Mouse (Mus musculus) megakaryocyte, adult 5-6 weeks (primary cell): Measurements from ENCODE around the gene Lrrk1. TPM values are rescaled to one million over a fixed set of nuclear protein-coding genes. Genes with fewer than 3 reads are reported as not detected.
A peak's percentile ranks its signal among the peaks of the same experiment; 100 is the strongest.

Experiments
- ATAC-seq: 2 replicates; pipeline ENCODE4 v1.8.0; 2016; ENCODE audit warnings: mild to moderate bottlenecking, inconsistent platforms; ENCODE audit not compliant: poor library complexity, severe bottlenecking
- total RNA-seq, 2 experiments: library from RNA; stranded (forward) in 1 of 2; stranded (reverse) in 1 of 2; fragments of 153-499, 151-499 nt in 1 of 2; fragments of 221-1000, 200-1000 nt in 1 of 2; gene quantifications; 2 replicates each; pipeline versions ENCODE4 v1.2.3 to v1.2.4; 2015 to 2017

Lrrk1 gene
- total RNA-seq, 2 experiments from 2014 or later, result 20.6 to 27.9 TPM

DNA sequence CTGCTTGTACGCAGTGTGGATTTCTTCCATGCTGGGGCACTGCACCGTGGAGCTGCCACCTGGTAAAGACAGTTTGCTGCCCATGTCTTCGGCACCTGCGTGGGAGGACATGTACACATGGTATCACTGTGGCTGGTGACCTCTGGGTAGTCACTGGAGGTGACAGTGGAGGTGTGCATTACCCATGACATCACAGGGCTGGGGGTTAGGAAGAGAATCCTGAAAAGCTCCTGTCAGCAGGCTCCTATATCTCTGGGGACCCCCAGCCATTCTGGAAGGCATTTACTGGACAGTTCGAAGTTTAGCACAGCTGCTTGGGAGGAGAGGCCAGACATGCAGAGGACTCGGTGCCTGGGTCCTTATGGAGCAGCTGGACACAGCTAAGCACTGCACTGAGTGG, 45.3 kb downstream of the Lrrk1 start:
- ATAC-seq, result no peak

GRCm38 (mm10) chr7:66342323-66342722, 45.8 kb downstream of the Lrrk1 start:
- peak; percentile 68 for ATAC-seq

DNA sequence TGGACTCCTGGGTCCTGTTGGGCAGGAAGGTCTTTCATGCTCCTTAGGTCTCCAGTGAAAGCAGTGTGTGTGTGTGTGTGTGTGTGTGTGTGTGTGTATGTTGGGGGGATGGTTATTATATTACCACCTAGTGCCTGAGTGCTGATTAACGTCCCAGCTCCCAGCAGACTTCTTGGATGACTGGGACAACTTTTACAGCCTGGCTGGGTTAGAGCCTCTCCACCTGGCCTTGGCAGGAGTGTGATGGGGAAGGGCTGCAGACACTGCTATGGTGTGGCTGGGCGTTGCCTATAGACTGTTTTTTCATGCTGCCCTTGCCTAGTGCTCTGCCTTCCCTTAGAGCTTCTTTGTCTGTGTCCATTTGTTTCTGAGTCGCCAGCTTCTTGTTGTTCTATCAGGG, 48.1 kb downstream of the Lrrk1 start:
- no peak for ATAC-seq

DNA sequence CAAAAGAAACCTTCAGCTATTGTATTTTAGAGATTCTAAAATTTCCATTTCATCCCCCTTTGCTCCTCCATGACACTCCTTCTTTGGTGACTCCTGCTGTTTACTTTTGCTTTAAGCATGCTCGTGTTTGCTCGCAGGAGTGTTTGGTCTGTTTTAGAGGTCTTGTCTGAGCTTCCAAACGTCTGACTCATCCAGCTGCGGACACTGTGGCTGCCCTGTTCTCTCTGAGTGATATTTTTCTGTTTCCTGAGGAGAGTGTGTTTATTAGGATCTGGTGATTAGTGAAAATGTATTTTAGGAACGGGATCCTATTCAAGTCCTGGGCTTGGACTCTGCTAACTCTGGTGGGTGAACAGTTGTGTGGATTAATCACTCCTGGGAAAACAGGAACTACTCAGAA, 48.5 kb downstream of the Lrrk1 start:
- ATAC-seq, result no peak

GRCm38 (mm10) chr7:66336955-66337354, 51.2 kb downstream of the Lrrk1 start:
- no peak for ATAC-seq

- no peak for ATAC-seq
Observed at GRCm38 (mm10) chr7:66333906-66334500, 54.1 kb downstream of the Lrrk1 start.

DNA sequence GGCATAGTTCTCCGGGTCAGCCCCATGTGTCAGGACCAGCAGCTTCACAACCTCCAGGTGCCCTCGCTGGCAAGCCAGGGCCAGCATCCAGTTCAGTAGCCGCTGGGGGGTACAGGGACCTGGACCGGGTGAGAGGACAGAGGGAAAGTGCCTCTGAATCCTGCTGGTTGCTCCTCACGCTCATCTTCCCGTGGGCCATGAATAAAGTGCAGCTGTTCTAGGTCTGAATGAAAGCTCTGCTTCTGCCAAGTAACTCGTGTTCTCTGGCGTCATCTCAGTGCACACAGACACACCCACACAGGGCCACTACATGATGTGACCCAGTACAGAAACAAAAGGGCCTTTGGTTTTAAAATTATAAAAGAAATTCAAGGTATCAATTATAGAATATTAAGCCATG, 55.8 kb downstream of the Lrrk1 start:
- ATAC-seq, result no peak

DNA sequence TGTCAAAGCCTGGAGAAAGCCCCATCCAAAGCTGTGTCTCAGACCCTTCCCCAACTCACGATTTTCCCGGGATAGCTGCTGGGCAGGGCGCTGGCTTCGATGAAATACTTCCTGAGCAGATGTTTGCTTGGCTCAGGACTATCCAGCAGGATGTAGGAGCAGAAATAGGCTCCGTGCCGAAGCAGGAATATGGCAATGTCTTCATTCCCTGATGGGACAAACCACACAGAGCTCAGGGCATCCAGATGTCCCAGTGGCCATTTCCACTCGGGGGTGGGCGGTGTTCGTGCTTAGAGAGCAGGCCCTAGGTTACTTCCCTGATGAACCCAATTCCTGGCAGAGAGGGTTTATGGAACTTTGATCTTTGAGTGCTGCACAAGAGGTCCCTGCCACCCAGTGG, 57.5 kb downstream of the Lrrk1 start:
- ATAC-seq, result no peak

DNA sequence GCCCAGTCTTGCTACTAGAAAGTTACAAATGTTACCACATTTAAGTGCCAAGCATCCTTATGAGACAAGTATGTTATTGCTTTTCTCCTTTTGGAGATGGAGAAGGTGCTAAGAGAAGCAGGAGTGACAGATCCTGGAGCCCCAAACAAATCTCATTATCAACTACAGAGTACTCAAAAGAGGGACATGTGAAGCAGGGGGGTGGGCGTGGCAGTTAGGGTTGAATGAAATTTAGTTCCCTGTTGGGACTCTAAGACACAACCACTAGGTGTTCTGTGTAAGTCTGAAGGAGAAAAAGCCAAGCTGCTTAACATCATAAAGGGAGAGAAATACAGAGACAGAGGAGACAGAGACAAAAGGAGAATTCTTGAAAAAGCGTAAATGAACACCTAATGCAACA, 60.6 kb downstream of the Lrrk1 start:
- ATAC-seq, result no peak

- ATAC-seq, result no peak
Observed at GRCm38 (mm10) chr7:66325419-66326053, 62.6 kb downstream of the Lrrk1 start.

- peak; percentile 86 for ATAC-seq
Observed at GRCm38 (mm10) chr7:66323252-66324015, 64.7 kb downstream of the Lrrk1 start.

DNA sequence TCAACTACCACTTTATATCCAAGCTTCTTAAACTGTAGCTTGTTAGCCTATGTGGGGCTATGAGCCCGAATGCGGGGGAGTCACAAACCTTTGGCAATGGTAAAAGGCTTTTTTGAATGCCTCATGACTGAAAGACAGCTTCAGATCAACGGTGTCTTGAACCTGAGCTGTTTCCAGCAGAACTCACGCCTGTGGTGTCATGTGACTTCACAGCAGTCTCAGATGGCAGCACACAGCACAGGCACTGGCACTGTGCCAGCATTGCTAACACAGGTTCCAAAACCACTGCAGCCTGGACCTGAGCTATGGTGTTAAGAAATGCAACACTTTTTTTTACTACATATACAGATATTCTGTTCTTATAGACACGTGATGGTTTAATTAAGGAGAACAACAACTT, 67.2 kb downstream of the Lrrk1 start:
- ATAC-seq, result no peak

- no peak for ATAC-seq
Observed at GRCm38 (mm10) chr7:66318147-66318546, 70.0 kb downstream of the Lrrk1 start.

DNA sequence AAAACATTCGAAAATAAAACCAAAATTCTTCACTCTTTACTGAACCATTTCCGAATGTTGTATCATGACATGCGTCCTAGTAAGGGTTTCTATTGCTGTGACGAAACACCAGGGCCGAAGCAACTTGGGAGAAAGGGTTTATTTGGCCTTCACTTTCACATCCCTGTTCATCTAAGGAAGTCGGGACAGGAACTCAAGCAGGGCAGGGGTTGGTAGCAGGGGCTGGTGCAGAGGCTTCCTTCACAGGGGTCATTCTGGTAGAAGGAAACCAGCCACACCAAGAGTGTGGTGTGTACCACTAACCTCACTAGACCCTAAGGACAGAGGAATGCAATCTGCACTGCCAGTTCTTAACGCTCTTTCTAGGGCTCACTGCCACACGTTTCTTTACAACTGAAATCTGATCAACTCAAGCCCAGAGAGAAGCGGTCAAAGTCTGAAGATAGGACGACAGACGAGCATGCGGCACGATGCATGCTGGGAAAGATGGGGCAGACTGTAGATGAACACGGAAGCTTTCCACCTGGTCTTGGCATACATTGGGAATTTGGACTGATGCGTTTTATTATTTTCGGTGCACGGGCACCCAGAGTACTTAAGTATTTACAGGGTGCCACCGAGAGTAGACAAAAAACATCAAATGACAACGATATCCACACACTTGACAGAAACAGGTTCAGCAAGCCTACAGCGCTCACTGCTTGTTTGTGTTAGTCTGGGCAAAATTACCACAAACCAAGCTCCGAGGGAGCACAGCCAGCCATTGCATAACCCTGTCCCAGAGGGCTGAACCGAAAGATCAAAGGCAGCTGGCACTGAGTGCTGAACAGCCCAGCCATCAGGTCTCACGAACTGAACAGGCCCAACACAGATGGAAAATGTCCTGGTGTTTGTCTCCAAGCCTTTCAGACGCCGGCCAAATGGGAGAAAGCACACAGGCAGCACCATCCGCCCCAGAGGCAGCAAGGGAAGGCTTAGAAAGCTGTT, 77.2 kb downstream of the Lrrk1 start:
- ATAC-seq, result peak; percentile 65

DNA sequence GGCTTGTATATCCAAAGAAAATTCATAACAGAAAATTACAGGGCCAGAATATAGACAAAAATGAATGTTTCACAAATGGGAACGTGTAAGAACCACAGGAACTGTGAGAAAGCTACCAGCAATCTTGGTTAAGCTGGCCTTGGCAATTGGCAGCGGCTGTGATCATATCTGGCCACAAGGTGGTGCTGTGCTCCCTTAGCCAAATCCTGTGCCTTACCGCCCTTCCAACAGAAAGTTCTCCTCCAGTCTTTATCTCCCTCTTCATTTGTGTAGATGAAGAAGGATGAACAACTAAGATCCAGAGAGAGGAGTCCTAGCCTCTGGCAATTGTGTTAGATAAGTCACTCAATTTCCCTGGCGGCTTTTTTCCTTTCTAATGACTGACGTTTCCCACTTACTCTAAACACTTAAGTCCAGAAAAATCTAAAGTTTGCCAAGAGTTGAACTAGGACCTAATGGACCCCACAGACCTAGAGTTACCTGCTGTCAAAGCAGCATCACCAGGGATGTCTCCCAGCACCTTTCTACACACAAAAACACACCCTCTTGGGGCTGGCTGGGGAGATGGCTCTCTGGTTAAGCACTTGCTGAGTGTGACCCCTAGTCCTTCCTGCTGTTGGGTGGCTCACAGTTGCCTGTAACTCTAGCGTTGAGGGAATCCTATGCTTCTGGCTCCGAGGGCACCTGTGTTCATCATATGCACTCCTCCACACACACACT, 78.0 kb downstream of the Lrrk1 start:
- peak; percentile 66 for ATAC-seq

DNA sequence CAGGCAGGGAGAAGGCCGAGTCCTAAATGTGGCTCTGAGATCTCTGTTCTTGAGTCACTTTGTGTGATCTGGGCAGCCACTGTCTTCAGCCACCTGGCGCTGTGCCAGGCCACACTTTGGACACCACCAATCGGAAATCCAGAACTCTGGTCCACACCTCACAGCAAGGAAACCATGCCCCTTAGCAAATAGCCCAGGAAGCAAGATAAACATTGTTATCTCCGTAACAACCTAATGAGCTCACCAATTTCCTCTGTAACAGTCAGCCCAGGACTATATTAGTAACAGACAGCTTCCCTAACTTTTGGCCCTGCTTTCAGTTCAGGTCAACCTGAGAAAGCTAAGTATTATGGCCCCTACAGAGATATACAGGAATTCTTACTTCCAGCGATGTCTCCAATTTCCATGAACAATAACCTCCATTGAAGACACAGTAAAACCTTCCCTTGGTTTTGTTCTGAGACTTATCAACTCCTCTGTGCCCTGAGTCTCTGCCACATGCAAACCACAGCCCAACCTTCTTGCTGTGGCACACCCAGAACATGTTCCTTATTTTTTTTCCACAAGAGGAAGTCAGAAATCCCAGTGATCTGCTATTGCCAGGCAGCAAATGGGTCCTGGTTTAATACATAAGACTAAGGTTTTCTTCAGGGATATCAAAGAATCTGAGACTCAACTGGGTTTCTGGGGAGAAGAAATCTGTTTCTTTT, 78.8 kb downstream of the Lrrk1 start:
- peak; percentile 48 for ATAC-seq

GRCm38 (mm10) chr7:66308581-66309239, 79.4 kb downstream of the Lrrk1 start:
- ATAC-seq, result no peak

DNA sequence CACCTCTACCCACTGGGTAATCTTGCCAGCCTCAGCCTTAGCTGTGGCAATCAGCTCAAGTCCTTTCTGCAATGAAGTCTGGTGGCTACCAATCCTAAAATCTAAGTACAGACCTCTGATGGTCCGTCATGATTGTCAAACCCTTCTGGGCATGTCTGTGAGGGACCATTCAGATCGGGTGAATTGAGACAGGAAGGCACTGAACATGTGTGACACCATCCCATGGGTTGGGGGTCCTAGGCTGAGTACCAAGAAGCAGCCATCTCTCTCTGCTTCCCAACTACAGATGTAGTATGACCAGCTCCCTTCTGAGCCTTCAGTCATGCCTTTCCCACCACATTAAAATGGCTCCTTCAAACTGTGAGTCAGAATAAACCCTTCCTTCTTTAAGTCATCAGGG, 80.4 kb downstream of the Lrrk1 start:
- no peak for ATAC-seq

DNA sequence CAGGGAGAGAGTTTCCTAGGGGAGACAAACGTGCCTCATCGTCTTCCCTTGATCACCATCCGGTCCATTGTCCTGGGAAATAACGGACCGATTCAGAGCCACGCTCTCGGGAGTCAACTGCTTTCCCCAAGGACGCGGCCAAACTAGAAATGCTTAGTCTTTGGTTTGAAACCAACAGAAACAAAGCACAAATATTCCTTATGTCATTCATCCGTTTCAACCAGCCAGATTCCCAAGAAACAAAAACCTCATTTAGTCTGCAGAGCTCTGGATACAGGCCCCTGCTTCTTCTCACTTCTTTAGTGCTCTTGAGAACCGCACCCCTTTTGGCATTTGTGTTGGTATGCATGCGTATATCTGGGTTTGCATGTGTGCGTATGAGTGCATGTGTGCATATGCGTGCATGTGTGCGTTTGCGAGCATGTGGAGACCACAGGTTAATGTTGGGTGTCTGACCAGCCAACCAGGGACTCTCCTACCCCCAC, 82.4 kb downstream of the Lrrk1 start:
- ATAC-seq, result no peak
